Mouse (Mus musculus) CH12.LX (cell line): ENCODE measurements at regions not wholly inside any gene's neighbourhood (a gene's known extent, or its start where the extent isn't known, plus 50 kb on each side); places are given as distances from the start of the nearest gene placed in this dataset.

Experiments used
- CHD1 ChIP-seq: IDR thresholded peaks from 2 replicates; pipeline ENCODE4 v1.6.1; 2012; ENCODE audit warnings: low read depth, low read length, improper control_type of control experiment, inconsistent platforms
- ETS1 ChIP-seq: conservative IDR thresholded peaks from 2 replicates; pipeline ENCODE4 v1.6.1; 2012; ENCODE audit warnings: low read depth, mild to moderate bottlenecking, inconsistent platforms, low read length, improper control_type of control experiment, moderate library complexity
- POLR2A ChIP-seq: IDR thresholded peaks from 2 replicates; pipeline ENCODE4 v1.6.1; 2011; ENCODE audit warnings: low read depth, mild to moderate bottlenecking, improper control_type of control experiment, low read length

DNA sequence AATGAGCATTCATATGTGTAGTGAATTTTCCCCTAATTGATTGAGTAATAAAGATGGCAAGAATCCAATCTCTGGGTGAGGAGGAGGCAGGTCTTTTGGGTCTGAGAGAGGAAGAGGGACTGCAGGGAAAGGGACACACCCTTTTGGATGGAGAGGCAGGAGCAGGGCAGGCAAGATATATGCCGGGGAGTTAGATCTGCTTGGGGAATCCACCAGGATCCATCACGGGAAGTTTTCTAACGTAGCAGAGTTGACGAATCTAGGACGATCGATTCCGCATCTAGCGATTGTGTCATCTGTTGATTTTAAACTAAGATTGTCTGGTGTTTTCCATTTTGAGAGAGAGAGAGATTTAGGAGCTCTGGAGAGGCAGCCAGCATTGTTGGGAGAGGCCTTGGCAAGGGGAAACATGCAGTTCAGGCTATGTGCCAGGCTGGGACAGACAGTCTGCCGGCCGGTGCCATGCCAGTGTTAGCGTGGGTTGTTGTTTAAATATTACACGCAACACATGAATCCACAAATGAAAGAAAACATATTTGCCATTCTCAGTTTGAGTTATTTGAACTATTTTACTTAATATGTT lies 1843.6 kb downstream of the 9330182O14Rik start:
- TF ChIP-seq POLR2A: no peak
- no peak for TF ChIP-seq CHD1
- TF ChIP-seq ETS1: no peak
